Mouse (Mus musculus) embryonic facial prominence, embryonic 10.5 days (tissue): Measurements from ENCODE around the gene Efcab11. TPM values are rescaled to one million over a fixed set of nuclear protein-coding genes. Genes with fewer than 3 reads are reported as not detected.
A peak's percentile ranks its signal among the peaks of the same experiment; 100 is the strongest.

Source experiments
- DNase-seq: peaks from one replicate; pipeline ENCODE4 v3.0.0-alpha.2; 2017; ENCODE audit warnings: low spot score
- H3K27ac ChIP-seq: fragments of 300-500 bp; sonication (generic); replicated peaks from 2 replicates; pipeline ENCODE4 v1.5.1; 2016; ENCODE audit warnings: mild to moderate bottlenecking
- H3K27me3 ChIP-seq: fragments of 300-500 bp; sonication (generic); replicated peaks from 2 replicates; pipeline ENCODE4 v1.6.1; 2016; ENCODE audit warnings: low read depth, mild to moderate bottlenecking; ENCODE audit not compliant: poor library complexity, severe bottlenecking
- H3K36me3 ChIP-seq: fragments of 300-500 bp; sonication (generic); replicated peaks from 2 replicates; pipeline ENCODE4 v1.6.1; 2016; ENCODE audit warnings: mild to moderate bottlenecking, moderate library complexity
- H3K4me1 ChIP-seq: fragments of 300-500 bp; sonication (generic); 2 replicates; pipeline ENCODE4 v1.6.1; 2016
- H3K4me3 ChIP-seq: fragments of 300-500 bp; sonication (generic); 2 replicates; pipeline ENCODE4 v1.5.1; 2016; ENCODE audit warnings: mild to moderate bottlenecking, moderate library complexity
- H3K9me3 ChIP-seq: fragments of 300-500 bp; sonication (generic); 2 replicates; pipeline ENCODE4 v1.6.1; 2016; ENCODE audit warnings: mild to moderate bottlenecking
- WGBS: fragments of 180-500 bp; shearing (Covaris S2); methylation state at CpG from one replicate; pipeline ENCODE4 v1.1.7; 2016; 5-methylcytosine and 5-hydroxymethylcytosine counted together
- polyA plus RNA-seq: library from polyadenylated mRNA; unstranded; fragments of >200 nt; fragmentation: Nextera tagmentation; extraction: Ambion mirVana; gene quantifications from 2 replicates; pipeline ENCODE4 v1.2.1, GENCODE M21; 2016

Efcab11 gene
- polyA plus RNA-seq, 1 experiment from 2014 or later = 21.6 TPM

GRCm38 (mm10) chr12:99718161-99718560, 166.1 kb downstream of the Efcab11 start:
- no peaks in the 10 kb centered on the region for H3K27me3 ChIP-seq
- H3K4me3 ChIP-seq = no peak overlapping the region
- no peak overlapping the region for H3K27ac ChIP-seq
- H3K4me1 ChIP-seq = peaks cover 28% of the 10 kb centered on the region
- H3K36me3 ChIP-seq = peaks cover 5% of the 10 kb centered on the region; the same call in 1 of the 2 replicates
- WGBS = 95% methylated on average over 2 of the region's 2 CpGs
- no peak for DNase-seq
- H3K9me3 ChIP-seq = no peaks in the 10 kb centered on the region

GRCm38 (mm10) chr12:99716038-99716610, 168.1 kb downstream of the Efcab11 start:
- no peak for DNase-seq
- H3K27ac ChIP-seq = no peak overlapping the region
- no peaks in the 10 kb centered on the region for H3K9me3 ChIP-seq

GRCm38 (mm10) chr12:99715129-99716037, 168.9 kb downstream of the Efcab11 start:
- Histone ChIP-seq H3K9me3 (no peaks in the 10 kb centered on the region), H3K27ac (no peak overlapping the region), H3K27me3 (no peaks in the 10 kb centered on the region), H3K36me3 (peaks cover 5% of the 10 kb centered on the region; the same call in 1 of the 2 replicates), H3K4me1 (peaks cover 28% of the 10 kb centered on the region), H3K4me3 (no peak overlapping the region)
- WGBS = 62% methylated on average over 9 of the region's 9 CpGs
- no peak for DNase-seq

More at GRCm38 (mm10) chr12:99716038-99716610, 168.1 kb downstream of the Efcab11 start:
- 78% methylated on average over 8 of the region's 8 CpGs for WGBS
- peaks cover 29% of the 10 kb centered on the region for H3K4me1 ChIP-seq
- H3K4me3 ChIP-seq = no peak overlapping the region
- H3K27me3 ChIP-seq = no peaks in the 10 kb centered on the region
- peaks cover 5% of the 10 kb centered on the region; the same call in 1 of the 2 replicates for H3K36me3 ChIP-seq

GRCm38 (mm10) chr12:99712214-99712613, 172.0 kb downstream of the Efcab11 start:
- H3K36me3 ChIP-seq = no peaks in the 10 kb centered on the region
- no peaks in the 10 kb centered on the region for H3K9me3 ChIP-seq
- DNase-seq = no peak
- no peaks in the 10 kb centered on the region for H3K27me3 ChIP-seq
- peaks cover 28% of the 10 kb centered on the region for H3K4me1 ChIP-seq
- no peak overlapping the region for H3K4me3 ChIP-seq
- H3K27ac ChIP-seq = no peak overlapping the region
- 46% methylated on average over 5 of the region's 5 CpGs for WGBS

GRCm38 (mm10) chr12:99702248-99702647, 182.0 kb downstream of the Efcab11 start:
- Histone ChIP-seq H3K9me3 (no peaks in the 10 kb centered on the region), H3K27ac (no peak overlapping the region), H3K4me3 (no peak overlapping the region), H3K36me3 (no peaks in the 10 kb centered on the region), H3K27me3 (no peaks in the 10 kb centered on the region), H3K4me1 (peaks cover 18% of the 10 kb centered on the region)
- DNase-seq = no peak
- WGBS = 88% methylated on average over 8 of the region's 8 CpGs

GRCm38 (mm10) chr12:99700380-99700779, 183.9 kb downstream of the Efcab11 start:
- Histone ChIP-seq H3K4me1 (peaks cover 18% of the 10 kb centered on the region), H3K9me3 (no peaks in the 10 kb centered on the region), H3K4me3 (no peak overlapping the region), H3K27ac (no peak overlapping the region), H3K36me3 (no peaks in the 10 kb centered on the region), H3K27me3 (no peaks in the 10 kb centered on the region)
- WGBS = 75% methylated on average over 7 of the region's 7 CpGs
- no peak for DNase-seq

GRCm38 (mm10) chr12:99699379-99700023, 184.7 kb downstream of the Efcab11 start:
- H3K27ac ChIP-seq = peak overlapping the region; percentile 51; the same call in 1 of the 2 replicates
- DNase-seq = peak; percentile 47
- no peaks in the 10 kb centered on the region for H3K9me3 ChIP-seq
- 58% methylated on average over 5 of the region's 5 CpGs for WGBS
- no peaks in the 10 kb centered on the region for H3K36me3 ChIP-seq
- H3K27me3 ChIP-seq = no peaks in the 10 kb centered on the region
- H3K4me1 ChIP-seq = peaks cover 18% of the 10 kb centered on the region
- H3K4me3 ChIP-seq = no peak overlapping the region

- no peak overlapping the region for H3K4me3 ChIP-seq
- H3K27me3 ChIP-seq = no peaks in the 10 kb centered on the region
- no peak overlapping the region for H3K27ac ChIP-seq
- 90% methylated on average over 3 of the region's 3 CpGs for WGBS
- DNase-seq = no peak
- no peaks in the 10 kb centered on the region for H3K9me3 ChIP-seq
- H3K4me1 ChIP-seq = peaks cover 2% of the 10 kb centered on the region; the same call in 1 of the 2 replicates
- H3K36me3 ChIP-seq = no peaks in the 10 kb centered on the region
These were observed 190.2 kb downstream of the Efcab11 start for GRCm38 (mm10) chr12:99694066-99694465.

GRCm38 (mm10) chr12:99686418-99686992, 197.7 kb downstream of the Efcab11 start:
- Histone ChIP-seq H3K27ac (no peak overlapping the region), H3K36me3 (no peaks in the 10 kb centered on the region), H3K9me3 (no peaks in the 10 kb centered on the region), H3K4me3 (no peak overlapping the region), H3K27me3 (no peaks in the 10 kb centered on the region), H3K4me1 (peaks cover 2% of the 10 kb centered on the region; the same call in 1 of the 2 replicates)
- no peak for DNase-seq
- WGBS = 85% methylated on average over 6 of the region's 6 CpGs

GRCm38 (mm10) chr12:99685451-99686100, 198.7 kb downstream of the Efcab11 start:
- no peaks in the 10 kb centered on the region for H3K27me3 ChIP-seq
- H3K4me3 ChIP-seq = no peak overlapping the region
- WGBS = 85% methylated on average over 11 of the region's 11 CpGs
- H3K27ac ChIP-seq = no peak overlapping the region
- H3K4me1 ChIP-seq = peaks cover 2% of the 10 kb centered on the region; the same call in 1 of the 2 replicates
- no peak for DNase-seq
- H3K9me3 ChIP-seq = no peaks in the 10 kb centered on the region
- no peaks in the 10 kb centered on the region for H3K36me3 ChIP-seq

- 0 out of 2 replicates have a peak, but pooled peaks cover 3% of the 10 kb centered on the region for H3K9me3 ChIP-seq
- no peak overlapping the region for H3K27ac ChIP-seq
- no peaks in the 10 kb centered on the region for H3K36me3 ChIP-seq
- WGBS = 49% methylated on average over 4 of the region's 4 CpGs
- H3K4me3 ChIP-seq = no peak overlapping the region
- H3K4me1 ChIP-seq = peaks cover 2% of the 10 kb centered on the region; the same call in 1 of the 2 replicates
- no peak for DNase-seq
- H3K27me3 ChIP-seq = no peaks in the 10 kb centered on the region
These were observed 202.6 kb downstream of the Efcab11 start for GRCm38 (mm10) chr12:99681681-99682080.

GRCm38 (mm10) chr12:99671866-99672191, 212.4 kb downstream of the Efcab11 start:
- Histone ChIP-seq H3K4me1 (peaks cover 11% of the 10 kb centered on the region), H3K9me3 (0 out of 2 replicates have a peak, but pooled peaks cover 1% of the 10 kb centered on the region), H3K27ac (no peak overlapping the region), H3K36me3 (no peaks in the 10 kb centered on the region), H3K27me3 (no peaks in the 10 kb centered on the region), H3K4me3 (no peak overlapping the region)
- no peak for DNase-seq
- WGBS = 88% methylated on average over 4 of the region's 4 CpGs
